Mouse (Mus musculus) neural tube, embryonic 15.5 days (tissue): ENCODE results near the gene Znrf3. TPM values are rescaled to one million over a fixed set of nuclear protein-coding genes. Genes with fewer than 3 reads are reported as not detected.

Source experiments
- ATAC-seq: fragments of 200-750 bp; cut with Nextera tagmentation; 2 replicates; pipeline ENCODE4 v1.8.0; 2017; ENCODE audit warnings: mild to moderate bottlenecking, moderate TSS enrichment, moderate library complexity; ENCODE audit not compliant: low FRiP score
- H3K27ac ChIP-seq: fragments of 300-500 bp; sonication (generic); replicated peaks from 2 replicates; pipeline ENCODE4 v1.5.1; 2015; ENCODE audit warnings: mild to moderate bottlenecking, inconsistent platforms
- H3K27me3 ChIP-seq: fragments of 300-500 bp; sonication (generic); replicated peaks from 2 replicates; pipeline ENCODE4 v1.6.1; 2015; ENCODE audit warnings: inconsistent platforms
- H3K36me3 ChIP-seq: fragments of 300-500 bp; sonication (generic); 2 replicates; pipeline ENCODE4 v1.6.1; 2015; ENCODE audit warnings: inconsistent platforms
- H3K4me1 ChIP-seq: fragments of 300-500 bp; sonication (generic); 2 replicates; pipeline ENCODE4 v1.6.1; 2015; ENCODE audit warnings: inconsistent platforms
- H3K4me2 ChIP-seq: fragments of 300-500 bp; sonication (generic); 2 replicates; pipeline ENCODE4 v1.6.1; 2015; ENCODE audit warnings: inconsistent platforms, mild to moderate bottlenecking, moderate library complexity
- H3K4me3 ChIP-seq: fragments of 300-500 bp; sonication (generic); replicated peaks from 2 replicates; pipeline ENCODE4 v1.5.1; 2015; ENCODE audit warnings: mild to moderate bottlenecking, inconsistent platforms
- H3K9ac ChIP-seq: fragments of 300-500 bp; sonication (generic); replicated peaks from 2 replicates; pipeline ENCODE4 v1.6.1; 2015; ENCODE audit warnings: mild to moderate bottlenecking, inconsistent platforms
- H3K9me3 ChIP-seq: fragments of 300-500 bp; sonication (generic); replicated peaks from 2 replicates; pipeline ENCODE4 v1.6.1; 2016; ENCODE audit warnings: inconsistent platforms
- WGBS: fragments of 180-500 bp; shearing (Covaris S2); methylation state at CpG from one replicate; pipeline ENCODE4 v1.1.7; 2015; ENCODE audit warnings: mixed read lengths; 5-methylcytosine and 5-hydroxymethylcytosine counted together
- polyA plus RNA-seq: library from polyadenylated mRNA; unstranded; fragments of >200 nt; fragmentation: Nextera tagmentation; extraction: Ambion mirVana; gene quantifications from 2 replicates; pipeline ENCODE4 v1.2.1, GENCODE M21; 2015

Znrf3 gene
- polyA plus RNA-seq, 1 experiment from 2014 or later: 7.2 TPM

GRCm38 (mm10) chr11:5243208-5243607 is 201.4 kb downstream of the Znrf3 start:
- Histone ChIP-seq H3K27me3 (no peaks in the 10 kb centered on the region), H3K9ac (no peak overlapping the region), H3K4me3 (no peak overlapping the region), H3K27ac (no peak overlapping the region), H3K9me3 (no peaks in the 10 kb centered on the region), H3K36me3 (no peaks in the 10 kb centered on the region), H3K4me1 (peaks cover 24% of the 10 kb centered on the region), H3K4me2 (no peak overlapping the region)
- WGBS: 97% methylated on average over 7 of the region's 7 CpGs
- no peak for ATAC-seq

- no peak for ATAC-seq
- 88% methylated on average over 8 of the region's 8 CpGs for WGBS
- H3K4me2 ChIP-seq: no peak overlapping the region
Observed at GRCm38 (mm10) chr11:5242158-5242557, 202.5 kb downstream of the Znrf3 start.

GRCm38 (mm10) chr11:5239706-5240690 is 204.6 kb downstream of the Znrf3 start:
- no peak for ATAC-seq
- 19% methylated on average over 10 of the region's 10 CpGs for whole genome bisulfite sequencing
- no peaks in the 10 kb centered on the region for H3K36me3 ChIP-seq
- no peak overlapping the region for H3K4me2 ChIP-seq
- no peak overlapping the region for H3K4me3 ChIP-seq
- H3K9me3 ChIP-seq: no peaks in the 10 kb centered on the region
- H3K27me3 ChIP-seq: no peaks in the 10 kb centered on the region
- no peak overlapping the region for H3K9ac ChIP-seq
- H3K4me1 ChIP-seq: peaks cover 24% of the 10 kb centered on the region
- peak overlapping the region; percentile 64 for H3K27ac ChIP-seq

More at GRCm38 (mm10) chr11:5242158-5242557, 202.5 kb downstream of the Znrf3 start:
- Histone ChIP-seq H3K27ac (no peak overlapping the region), H3K4me1 (peaks cover 24% of the 10 kb centered on the region), H3K9ac (no peak overlapping the region), H3K27me3 (no peaks in the 10 kb centered on the region), H3K4me3 (no peak overlapping the region), H3K36me3 (no peaks in the 10 kb centered on the region), H3K9me3 (no peaks in the 10 kb centered on the region)

Other genes with a start within 250 kb of the Znrf3 start
- gene Kremen1, start 183.3 kb downstream of the Znrf3 start, polyA plus RNA-seq: 5.7 and 10.2 TPM in 2 replicates
- gene Xbp1, start 75.8 kb upstream of the Znrf3 start, polyA plus RNA-seq: 154 and 184 TPM in 2 replicates
- gene Ccdc117, start 97.3 kb upstream of the Znrf3 start, polyA plus RNA-seq: 11.2 and 13.0 TPM in 2 replicates
- not detected in 2 replicates for gene Ankrd36, start 124.8 kb upstream of the Znrf3 start, polyA plus RNA-seq